Comparison of ENCODE assay signal across 8 mouse cellular contexts in the genomic region with DNA sequence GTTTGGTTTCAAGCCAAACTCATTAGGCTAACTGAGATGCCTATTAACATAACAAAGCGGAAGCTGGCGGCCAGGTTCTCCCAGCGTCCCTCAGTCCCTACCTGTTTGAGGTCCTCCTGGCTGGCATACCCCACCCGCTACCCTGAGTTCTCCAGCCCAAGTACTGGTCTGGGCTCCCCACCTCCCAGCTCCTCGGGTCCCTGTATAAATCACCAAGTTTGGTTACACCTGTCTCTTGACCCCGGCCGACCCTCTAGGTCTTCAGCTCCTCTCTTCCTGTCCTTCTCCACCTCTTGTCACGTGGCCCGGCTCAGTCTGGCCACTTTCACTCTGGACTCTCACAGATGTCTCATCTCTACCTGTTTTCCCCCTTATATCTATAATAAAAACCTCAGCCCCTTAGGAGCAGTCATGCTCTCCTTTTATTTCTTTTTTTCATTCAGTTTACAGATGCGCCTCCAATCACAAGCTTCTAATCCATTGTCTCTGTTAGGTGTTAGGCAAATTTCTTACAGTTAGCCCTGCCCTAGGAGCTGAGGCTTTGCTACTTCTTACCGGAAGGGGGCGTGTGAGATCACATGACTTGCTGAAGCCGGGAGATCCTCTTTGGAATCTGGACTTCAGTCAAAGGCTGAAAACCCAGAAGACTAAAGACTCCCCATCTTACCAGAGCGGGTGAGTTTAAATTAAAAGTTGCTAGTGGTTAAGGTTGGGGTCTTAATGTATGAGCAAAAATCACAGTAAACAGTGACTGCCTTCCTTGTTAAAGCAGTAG. TPM values are rescaled to one million over a fixed set of nuclear protein-coding genes. Genes with fewer than 3 reads are reported as not detected.
DNase-seq lines count a peak whose midpoint lies in the region; ATAC-seq and TF ChIP-seq lines count a peak whose summit lies in the region.

No protein-coding gene starts in this region.

- no peak for TF ChIP-seq EP300 in liver, postnatal 0 days (IDR thresholded peaks at IDR 0.05; ENCODE audit: low read depth)

- 20% methylated on average over 14 of the region's 14 CpGs for WGBS in liver, postnatal 0 days (ENCODE audit: insufficient replicate concordance)
- WGBS in neural tube, embryonic 11.5 days: 13% methylated on average over 14 of the region's 14 CpGs

- peaks cover 38% of the 10 kb centered on the region for H3K36me3 ChIP-seq in E14TG2a.4 (ENCODE audit: insufficient read depth, low read length)
- no peaks in the 10 kb centered on the region for H3K36me3 ChIP-seq in liver, postnatal 0 days (replicated peaks; ENCODE audit: insufficient read depth, low read length)
- H3K36me3 ChIP-seq in neural tube, embryonic 11.5 days (ENCODE audit: control insufficient read depth, insufficient read depth, low read length): no peaks in the 10 kb centered on the region

- peak overlapping the region; percentile 47 for H3K4me2 ChIP-seq in liver, postnatal 0 days (ENCODE audit: low read depth, low read length)
- no peak overlapping the region for H3K4me2 ChIP-seq in neural tube, embryonic 11.5 days (ENCODE audit: low read depth)

- no peak overlapping the region for H3K27ac ChIP-seq in liver, postnatal 0 days (ENCODE audit: low read depth)
- no peak overlapping the region for H3K27ac ChIP-seq in neural tube, embryonic 11.5 days (ENCODE audit: low read depth, low read length)

- peak overlapping the region; percentile 65 for H3K4me3 ChIP-seq in E14TG2a.4 (replicated peaks; ENCODE audit: low read length)
- H3K4me3 ChIP-seq in liver, postnatal 0 days (ENCODE audit: low read depth, low read length): peak overlapping the region; percentile 25
- no peak overlapping the region for H3K4me3 ChIP-seq in neural tube, embryonic 11.5 days (ENCODE audit: low read depth, low read length)

- peak; percentile 69 for DNase-seq in A20 (ENCODE audit: low read depth, low spot score)
- peak; percentile 54 to 65 for DNase-seq in cerebellum, postnatal 36 days
- peak; percentile 74 to 75 for DNase-seq in heart, adult 18-20 months
- DNase-seq in kidney, adult 11 months: peak; percentile 75
- peak; percentile 40 for DNase-seq in liver, postnatal 0 days
- DNase-seq in neural tube, embryonic 11.5 days (ENCODE audit: low spot score): peak; percentile 41
- no peak for DNase-seq in ovary, postnatal 36 days (ENCODE audit: low spot score)

- peak; percentile 70 for ATAC-seq in liver, postnatal 0 days
- no peak for ATAC-seq in neural tube, embryonic 11.5 days (ENCODE audit: insufficient read depth, low FRiP score, low TSS enrichment)

- no peaks in the 10 kb centered on the region for H3K9me3 ChIP-seq in E14TG2a.4 (ENCODE audit: low read length)
- no peaks in the 10 kb centered on the region for H3K9me3 ChIP-seq in liver, postnatal 0 days (ENCODE audit: low read length)
- no peaks in the 10 kb centered on the region for H3K9me3 ChIP-seq in neural tube, embryonic 11.5 days (ENCODE audit: control insufficient read depth, low read length)

- H3K9ac ChIP-seq in liver, postnatal 0 days (replicated peaks): no peak overlapping the region; the same call in 1 of the 2 replicates
- H3K9ac ChIP-seq in neural tube, embryonic 11.5 days (ENCODE audit: low read length): no peak overlapping the region

- no peaks in the 10 kb centered on the region for H3K27me3 ChIP-seq in E14TG2a.4 (ENCODE audit: insufficient read depth, low read length)
- no peaks in the 10 kb centered on the region for H3K27me3 ChIP-seq in liver, postnatal 0 days (ENCODE audit: insufficient read depth, low read length)
- no peaks in the 10 kb centered on the region for H3K27me3 ChIP-seq in neural tube, embryonic 11.5 days (ENCODE audit: control insufficient read depth, insufficient read depth, low read length)

- peaks cover 76% of the 10 kb centered on the region for H3K4me1 ChIP-seq in E14TG2a.4 (replicated peaks; ENCODE audit: low read depth, low read length)
- H3K4me1 ChIP-seq in liver, postnatal 0 days (ENCODE audit: insufficient read depth): peaks cover 3% of the 10 kb centered on the region; the same call in 1 of the 2 replicates
- no peaks in the 10 kb centered on the region for H3K4me1 ChIP-seq in neural tube, embryonic 11.5 days (ENCODE audit: control insufficient read depth, insufficient read depth, low read length)

- TF ChIP-seq CTCF in E14TG2a.4 (conservative IDR thresholded peaks at IDR 0.05; ENCODE audit: low read length): peak; percentile 89
- peak; percentile 74 for TF ChIP-seq CTCF in liver, postnatal 0 days (IDR thresholded peaks at IDR 0.05; ENCODE audit: low read depth)

RNA-seq across cellular contexts. Expression of gene Fkbp4, which starts 7.5 kb away (rescaled TPM):
- total RNA-seq in heart, adult 18-20 months (2021): 100 to 1,000 TPM; 352 to 419 TPM
- 79.9 and 80.2 TPM in 2 replicates for polyA plus RNA-seq in liver, postnatal 0 days (2015; fragmentation: Nextera tagmentation; extraction: Ambion mirVana)
- 506 and 551 TPM in 2 replicates for polyA plus RNA-seq in neural tube, embryonic 11.5 days (2014; fragmentation: Nextera tagmentation; extraction: Ambion mirVana)

RNA-seq across cellular contexts. Expression of gene Itfg2, which starts 21.2 kb away (rescaled TPM):
- total RNA-seq in heart, adult 18-20 months (2021): 10 to 100 TPM; 17.0 to 22.0 TPM
- polyA plus RNA-seq in liver, postnatal 0 days (2015; fragmentation: Nextera tagmentation; extraction: Ambion mirVana): 5.6 and 7.7 TPM in 2 replicates
- polyA plus RNA-seq in neural tube, embryonic 11.5 days (2014; fragmentation: Nextera tagmentation; extraction: Ambion mirVana): 28.8 and 31.2 TPM in 2 replicates

RNA-seq across cellular contexts. Expression of gene Nrip2, which starts 46.9 kb away (rescaled TPM):
- total RNA-seq in heart, adult 18-20 months (2021): 1 to 10 TPM; 1.3 TPM
- polyA plus RNA-seq in liver, postnatal 0 days (2015; fragmentation: Nextera tagmentation; extraction: Ambion mirVana): 0.42 and 0.45 TPM in 2 replicates
- polyA plus RNA-seq in neural tube, embryonic 11.5 days (2014; fragmentation: Nextera tagmentation; extraction: Ambion mirVana): 1.9 and 2.2 TPM in 2 replicates
